Mouse (Mus musculus): Measurements from ENCODE around the gene Gpnmb. TPM values are rescaled to one million over a fixed set of nuclear protein-coding genes. Genes with fewer than 3 reads are reported as not detected.
A peak's percentile ranks its signal among the peaks of the same experiment; 100 is the strongest.

Gene Gpnmb
- polyA plus RNA-seq, 1 experiment from 2014 or later = 0.21 TPM

DNA sequence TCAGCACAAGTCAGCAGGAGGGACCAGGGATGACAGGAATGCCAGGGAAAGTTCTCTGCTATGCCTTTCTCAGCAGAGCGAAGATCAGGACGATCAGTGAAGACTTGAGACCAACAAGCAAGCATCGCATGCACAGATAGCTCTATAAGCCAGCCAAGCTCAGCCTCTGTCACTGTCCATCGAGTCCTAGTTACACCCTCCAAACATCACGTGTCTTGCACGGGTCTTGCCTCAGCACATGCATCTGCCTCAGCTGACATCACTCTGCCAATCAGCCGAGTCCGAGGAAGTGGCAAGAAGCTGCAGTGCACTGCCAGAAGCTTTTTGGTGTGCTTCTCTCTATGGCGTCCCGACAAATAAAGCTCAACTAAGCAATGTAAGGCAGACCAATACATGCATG lies 13.0 kb upstream of the Gpnmb start:
- WGBS = 88% methylated on average over 10 of the region's 10 CpGs
- H3K9me3 ChIP-seq (ENCODE audit: control insufficient read depth, low read length) = no peaks in the 10 kb centered on the region
- no peak overlapping the region for H3K4me2 ChIP-seq (ENCODE audit: low read depth, low read length)
- no peaks in the 10 kb centered on the region for H3K27me3 ChIP-seq (ENCODE audit: control insufficient read depth, insufficient read depth, low read length)
- 0 out of 2 replicates have a peak, but pooled peaks cover 3% of the 10 kb centered on the region for H3K4me1 ChIP-seq (ENCODE audit: control insufficient read depth, insufficient read depth, low read length)
- no peak overlapping the region for H3K9ac ChIP-seq (replicated peaks; ENCODE audit: low read depth, low read length)
- no peak for ATAC-seq (ENCODE audit: low read depth)
- H3K36me3 ChIP-seq (ENCODE audit: control insufficient read depth, insufficient read depth, low read length) = no peaks in the 10 kb centered on the region
- H3K27ac ChIP-seq (ENCODE audit: low read depth, low read length) = no peak overlapping the region
- H3K4me3 ChIP-seq (ENCODE audit: low read depth, low read length) = no peak overlapping the region

DNA sequence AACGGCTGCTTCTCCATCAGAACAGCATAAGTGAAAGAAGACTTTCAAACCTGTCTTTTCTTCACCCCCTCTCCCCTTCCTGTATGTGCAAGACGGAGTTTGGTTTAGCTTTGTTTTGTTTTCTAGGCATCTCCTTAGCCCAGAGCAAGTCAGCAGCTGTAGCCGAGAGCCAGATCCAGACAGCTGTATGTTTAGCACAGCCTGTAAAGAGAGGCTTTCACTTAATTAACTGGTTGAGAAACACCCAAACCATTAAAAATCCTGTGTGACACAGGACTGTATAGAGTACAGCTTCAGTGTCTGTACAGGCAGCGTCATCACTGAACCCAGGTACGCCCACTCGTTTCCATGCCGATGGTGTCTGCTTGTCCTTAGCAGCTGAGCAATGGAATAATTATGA lies 11.1 kb upstream of the Gpnmb start:
- WGBS = 81% methylated on average over 7 of the region's 7 CpGs
- ATAC-seq (ENCODE audit: low read depth) = no peak
- H3K27ac ChIP-seq (ENCODE audit: low read depth, low read length) = no peak overlapping the region
- H3K9me3 ChIP-seq (ENCODE audit: control insufficient read depth, low read length) = no peaks in the 10 kb centered on the region
- H3K4me3 ChIP-seq (ENCODE audit: low read depth, low read length) = no peak overlapping the region
- H3K4me2 ChIP-seq (ENCODE audit: low read depth, low read length) = no peak overlapping the region
- 0 out of 2 replicates have a peak, but pooled peaks cover 3% of the 10 kb centered on the region for H3K4me1 ChIP-seq (ENCODE audit: control insufficient read depth, insufficient read depth, low read length)
- H3K27me3 ChIP-seq (ENCODE audit: control insufficient read depth, insufficient read depth, low read length) = no peaks in the 10 kb centered on the region
- no peak overlapping the region for H3K9ac ChIP-seq (replicated peaks; ENCODE audit: low read depth, low read length)
- no peaks in the 10 kb centered on the region for H3K36me3 ChIP-seq (ENCODE audit: control insufficient read depth, insufficient read depth, low read length)

DNA sequence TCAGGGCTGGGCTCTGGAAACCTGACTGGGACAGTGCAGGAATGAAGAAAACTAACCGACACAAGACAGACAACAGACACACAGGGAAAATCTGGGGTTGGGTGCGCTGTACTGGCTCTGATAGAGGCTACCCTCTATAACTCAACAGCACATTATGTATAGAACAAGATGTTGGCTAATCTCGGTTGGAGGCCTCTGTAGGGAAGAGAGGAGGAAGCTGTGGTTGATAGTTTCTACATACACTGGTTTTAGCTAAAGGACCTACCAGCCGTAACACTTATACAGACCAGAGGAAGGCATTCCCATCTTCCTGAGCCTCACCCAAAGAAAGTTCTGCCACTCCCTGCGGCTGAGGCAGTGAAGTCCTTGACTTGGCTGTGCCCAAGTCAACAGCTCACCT lies 9.8 kb upstream of the Gpnmb start:
- Histone ChIP-seq H3K36me3 (ENCODE audit: control insufficient read depth, insufficient read depth, low read length) (no peaks in the 10 kb centered on the region), H3K4me3 (ENCODE audit: low read depth, low read length) (no peak overlapping the region), H3K9ac (replicated peaks; ENCODE audit: low read depth, low read length) (no peak overlapping the region), H3K4me1 (ENCODE audit: control insufficient read depth, insufficient read depth, low read length) (no peaks in the 10 kb centered on the region), H3K9me3 (ENCODE audit: control insufficient read depth, low read length) (no peaks in the 10 kb centered on the region), H3K27me3 (ENCODE audit: control insufficient read depth, insufficient read depth, low read length) (no peaks in the 10 kb centered on the region), H3K27ac (ENCODE audit: low read depth, low read length) (no peak overlapping the region), H3K4me2 (ENCODE audit: low read depth, low read length) (no peak overlapping the region)
- no peak for ATAC-seq (ENCODE audit: low read depth)
- 92% methylated on average over 5 of the region's 5 CpGs for WGBS

DNA sequence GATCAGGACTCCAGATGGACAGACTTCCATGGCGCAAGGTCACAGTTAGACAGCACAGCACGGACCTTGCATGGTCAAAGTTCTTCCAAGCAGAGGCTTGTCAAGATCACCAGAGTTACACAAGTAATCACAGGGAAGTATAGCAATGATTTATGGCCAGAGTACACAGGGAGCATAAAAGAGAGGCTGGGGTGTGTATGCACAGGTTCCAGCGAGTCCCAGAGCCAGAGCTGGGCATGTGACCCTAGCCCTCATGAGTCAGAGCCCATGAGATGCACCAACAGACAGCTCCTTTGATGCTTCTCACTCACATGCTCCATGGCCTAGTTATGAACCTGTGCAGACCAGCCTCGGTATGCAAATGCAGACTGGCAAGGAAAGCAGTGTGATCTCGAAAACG lies 8.3 kb upstream of the Gpnmb start:
- Histone ChIP-seq H3K9me3 (ENCODE audit: control insufficient read depth, low read length) (no peaks in the 10 kb centered on the region), H3K27me3 (ENCODE audit: control insufficient read depth, insufficient read depth, low read length) (no peaks in the 10 kb centered on the region), H3K4me2 (ENCODE audit: low read depth, low read length) (no peak overlapping the region), H3K27ac (ENCODE audit: low read depth, low read length) (no peak overlapping the region), H3K4me1 (ENCODE audit: control insufficient read depth, insufficient read depth, low read length) (no peaks in the 10 kb centered on the region), H3K4me3 (ENCODE audit: low read depth, low read length) (no peak overlapping the region), H3K9ac (replicated peaks; ENCODE audit: low read depth, low read length) (no peak overlapping the region), H3K36me3 (ENCODE audit: control insufficient read depth, insufficient read depth, low read length) (no peaks in the 10 kb centered on the region)
- 86% methylated on average over 6 of the region's 6 CpGs for WGBS
- no peak for ATAC-seq (ENCODE audit: low read depth)

DNA sequence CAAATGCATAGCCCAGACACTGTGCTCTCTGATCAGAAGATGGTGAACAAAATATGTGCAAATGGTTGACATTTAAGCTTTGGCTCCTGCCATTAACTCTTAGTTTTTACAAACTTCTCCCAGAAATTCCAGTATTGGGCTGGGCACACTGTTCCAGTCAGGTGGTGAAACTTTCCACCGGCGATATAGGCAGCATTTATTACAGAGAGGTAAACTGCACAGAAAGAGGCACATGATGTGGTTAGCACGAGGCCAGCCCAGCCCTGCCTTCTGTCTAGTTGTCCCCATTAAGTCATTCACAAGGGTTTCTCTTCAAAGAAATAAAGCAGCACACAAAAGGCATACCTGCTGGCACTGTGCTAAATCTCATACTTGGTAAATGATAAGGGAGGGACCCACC lies 7.6 kb upstream of the Gpnmb start:
- Histone ChIP-seq H3K9me3 (ENCODE audit: control insufficient read depth, low read length) (no peaks in the 10 kb centered on the region), H3K4me1 (ENCODE audit: control insufficient read depth, insufficient read depth, low read length) (no peaks in the 10 kb centered on the region), H3K4me3 (ENCODE audit: low read depth, low read length) (no peak overlapping the region), H3K36me3 (ENCODE audit: control insufficient read depth, insufficient read depth, low read length) (no peaks in the 10 kb centered on the region), H3K27me3 (ENCODE audit: control insufficient read depth, insufficient read depth, low read length) (no peaks in the 10 kb centered on the region), H3K9ac (replicated peaks; ENCODE audit: low read depth, low read length) (no peak overlapping the region), H3K27ac (ENCODE audit: low read depth, low read length) (no peak overlapping the region), H3K4me2 (ENCODE audit: low read depth, low read length) (no peak overlapping the region)
- no peak for ATAC-seq (ENCODE audit: low read depth)
- 84% methylated on average over 3 of the region's 3 CpGs for WGBS

DNA sequence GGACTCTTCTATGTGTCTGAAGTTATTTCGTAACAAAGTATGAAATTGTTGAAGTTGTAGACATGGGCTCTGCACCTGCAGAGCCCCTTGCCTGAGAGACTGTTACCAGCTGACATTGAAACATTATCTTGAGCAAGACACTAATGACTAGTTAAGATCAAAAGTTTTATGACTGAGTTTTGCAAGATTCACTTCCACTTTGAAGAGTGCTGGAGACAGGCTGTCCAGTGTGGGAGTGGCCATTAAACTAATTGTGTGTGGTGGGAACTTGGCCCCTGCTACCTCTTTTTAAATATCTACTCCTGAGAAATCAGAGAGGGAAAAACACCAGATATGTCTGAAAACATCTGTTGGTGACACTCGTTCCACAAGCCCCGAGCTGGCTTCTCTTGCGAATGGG lies 5.1 kb upstream of the Gpnmb start:
- H3K27me3 ChIP-seq (ENCODE audit: control insufficient read depth, insufficient read depth, low read length) = 0 out of 2 replicates have a peak, but pooled peaks cover 2% of the 10 kb centered on the region
- H3K9ac ChIP-seq (replicated peaks; ENCODE audit: low read depth, low read length) = no peak overlapping the region
- no peak for ATAC-seq (ENCODE audit: low read depth)
- H3K36me3 ChIP-seq (ENCODE audit: control insufficient read depth, insufficient read depth, low read length) = no peaks in the 10 kb centered on the region
- 93% methylated on average over 4 of the region's 4 CpGs for WGBS
- no peak overlapping the region for H3K27ac ChIP-seq (ENCODE audit: low read depth, low read length)
- H3K4me3 ChIP-seq (ENCODE audit: low read depth, low read length) = no peak overlapping the region
- H3K9me3 ChIP-seq (ENCODE audit: control insufficient read depth, low read length) = no peaks in the 10 kb centered on the region
- no peaks in the 10 kb centered on the region for H3K4me1 ChIP-seq (ENCODE audit: control insufficient read depth, insufficient read depth, low read length)
- H3K4me2 ChIP-seq (ENCODE audit: low read depth, low read length) = no peak overlapping the region

DNA sequence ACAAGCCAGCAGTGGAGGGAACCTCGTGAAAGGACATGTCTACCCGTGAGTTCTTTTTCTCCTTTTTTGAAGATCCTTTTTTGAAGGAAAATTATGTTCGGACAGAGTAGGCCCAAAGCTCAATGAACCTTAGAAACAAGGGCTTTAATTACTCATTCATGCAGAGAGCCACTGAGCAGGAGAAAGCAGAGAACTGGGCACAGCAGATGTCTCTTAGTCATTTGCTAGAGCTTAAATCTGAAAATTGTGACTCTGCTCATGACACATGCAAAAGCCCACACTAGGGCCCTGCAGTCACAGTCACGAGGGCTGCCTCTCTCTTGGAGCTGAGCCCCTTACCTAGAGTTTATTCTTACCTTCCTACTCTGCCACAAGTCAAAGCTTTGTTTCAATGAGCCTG lies 3.6 kb upstream of the Gpnmb start:
- Histone ChIP-seq H3K27me3 (ENCODE audit: control insufficient read depth, insufficient read depth, low read length) (0 out of 2 replicates have a peak, but pooled peaks cover 2% of the 10 kb centered on the region), H3K27ac (ENCODE audit: low read depth, low read length) (no peak overlapping the region), H3K9me3 (ENCODE audit: control insufficient read depth, low read length) (no peaks in the 10 kb centered on the region), H3K36me3 (ENCODE audit: control insufficient read depth, insufficient read depth, low read length) (no peaks in the 10 kb centered on the region), H3K9ac (replicated peaks; ENCODE audit: low read depth, low read length) (no peak overlapping the region), H3K4me2 (ENCODE audit: low read depth, low read length) (no peak overlapping the region), H3K4me3 (ENCODE audit: low read depth, low read length) (no peak overlapping the region), H3K4me1 (ENCODE audit: control insufficient read depth, insufficient read depth, low read length) (no peaks in the 10 kb centered on the region)
- WGBS = 67% methylated on average over 4 of the region's 4 CpGs
- ATAC-seq (ENCODE audit: low read depth) = no peak

DNA sequence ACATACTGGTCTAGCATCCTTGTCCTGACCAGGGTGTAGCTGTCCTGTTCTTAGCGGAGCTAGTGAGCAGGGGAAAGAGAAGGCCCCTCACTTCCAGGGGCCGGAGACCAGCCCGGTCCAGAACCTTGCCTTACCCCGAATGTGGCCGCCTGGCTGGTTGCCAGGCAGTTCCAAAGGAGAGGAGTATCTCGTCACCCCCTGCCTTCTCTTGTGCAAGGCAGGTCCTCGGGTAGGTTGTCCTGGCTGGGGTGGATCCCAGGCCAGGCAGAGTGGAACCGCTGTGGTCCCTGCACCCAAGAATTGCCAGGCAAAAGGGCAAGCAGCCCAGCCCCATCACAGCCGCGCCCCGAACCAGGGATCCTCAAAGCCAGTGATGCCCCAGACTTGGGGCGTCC lies 919 bp downstream of the Gpnmb start:
- no peak overlapping the region for H3K4me2 ChIP-seq (ENCODE audit: low read depth, low read length)
- WGBS = 70% methylated on average over 12 of the region's 12 CpGs

DNA sequence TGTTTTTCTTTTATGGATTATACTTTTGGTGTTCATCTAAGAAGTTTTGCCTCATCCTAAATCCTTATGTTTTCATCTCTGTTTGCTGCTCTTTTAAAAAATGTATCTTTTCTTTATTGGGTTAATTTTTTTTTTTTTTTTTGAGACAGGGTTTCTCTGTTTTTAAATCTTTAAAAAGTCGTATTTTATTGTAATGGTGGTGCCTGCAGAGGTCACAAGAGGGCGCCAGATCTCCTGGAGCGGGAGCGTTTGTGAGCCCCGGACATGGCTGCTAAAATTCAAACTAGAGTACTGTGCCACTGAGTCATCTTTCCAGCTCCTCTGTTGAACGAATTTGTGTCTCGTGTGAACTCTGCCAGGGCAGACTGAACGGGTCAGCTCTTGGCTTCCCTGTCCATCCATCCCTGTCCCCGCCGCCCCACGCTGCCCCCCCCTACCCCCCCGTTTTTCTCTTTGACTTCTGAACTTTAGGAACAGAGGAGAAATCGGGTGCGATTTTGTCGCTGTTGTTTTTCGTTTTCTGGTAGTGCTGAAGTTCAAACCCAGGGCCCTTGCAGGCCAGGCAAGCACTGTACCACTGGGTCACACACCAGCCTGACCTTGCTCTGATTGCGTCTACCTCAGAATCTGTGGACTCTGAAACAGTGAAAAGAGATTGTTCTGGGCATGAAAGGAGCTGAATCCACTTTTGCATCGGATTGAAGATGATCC lies 3.3 kb downstream of the Gpnmb start:
- 0 out of 2 replicates have a peak, but pooled peaks cover 2% of the 10 kb centered on the region for H3K27me3 ChIP-seq (ENCODE audit: control insufficient read depth, insufficient read depth, low read length)
- H3K27ac ChIP-seq (ENCODE audit: low read depth, low read length) = no peak overlapping the region
- no peaks in the 10 kb centered on the region for H3K4me1 ChIP-seq (ENCODE audit: control insufficient read depth, insufficient read depth, low read length)
- H3K4me2 ChIP-seq (ENCODE audit: low read depth, low read length) = peak overlapping the region; percentile 28; the same call in 1 of the 2 replicates
- peak; percentile 44; the same call in 1 of the 2 replicates for ATAC-seq (ENCODE audit: low read depth)
- no peaks in the 10 kb centered on the region for H3K9me3 ChIP-seq (ENCODE audit: control insufficient read depth, low read length)
- WGBS = 15% methylated on average over 18 of the region's 18 CpGs
- H3K9ac ChIP-seq (replicated peaks; ENCODE audit: low read depth, low read length) = no peak overlapping the region
- no peak overlapping the region for H3K4me3 ChIP-seq (ENCODE audit: low read depth, low read length)
- H3K36me3 ChIP-seq (ENCODE audit: control insufficient read depth, insufficient read depth, low read length) = no peaks in the 10 kb centered on the region

More for the DNA sequence above, 919 bp downstream of the Gpnmb start:
- H3K9me3 ChIP-seq (ENCODE audit: control insufficient read depth, low read length) = no peaks in the 10 kb centered on the region
- no peak overlapping the region for H3K27ac ChIP-seq (ENCODE audit: low read depth, low read length)
- no peak overlapping the region for H3K4me3 ChIP-seq (ENCODE audit: low read depth, low read length)
- H3K9ac ChIP-seq (replicated peaks; ENCODE audit: low read depth, low read length) = no peak overlapping the region
- no peaks in the 10 kb centered on the region for H3K36me3 ChIP-seq (ENCODE audit: control insufficient read depth, insufficient read depth, low read length)
- ATAC-seq (ENCODE audit: low read depth) = no peak
- no peaks in the 10 kb centered on the region for H3K4me1 ChIP-seq (ENCODE audit: control insufficient read depth, insufficient read depth, low read length)
- 0 out of 2 replicates have a peak, but pooled peaks cover 2% of the 10 kb centered on the region for H3K27me3 ChIP-seq (ENCODE audit: control insufficient read depth, insufficient read depth, low read length)
